Mouse (Mus musculus) E14TG2a.4 (cell line): ENCODE data around the gene P3h2.

Source experiments
- CTCF ChIP-seq: conservative IDR thresholded peaks from 2 replicates; pipeline ENCODE4 v1.5.1; 2014; ENCODE audit warnings: low read length
- POU5F1 ChIP-seq: IDR thresholded peaks from 2 replicates; pipeline ENCODE4 v1.6.1; 2014; ENCODE audit warnings: low read length, borderline replicate concordance

- TF ChIP-seq CTCF, result no peak
- no peak for TF ChIP-seq POU5F1
Observed at GRCm38 (mm10) chr16:26053631-26054030, 52.0 kb downstream of the P3h2 start.
